Mouse (Mus musculus): ENCODE results near the gene 1700008O03Rik. TPM values are rescaled to one million over a fixed set of nuclear protein-coding genes. Genes with fewer than 3 reads are reported as not detected.

Gene 1700008O03Rik
- polyA plus RNA-seq, 1 experiment from 2014 or later, result 0.86 TPM

DNA sequence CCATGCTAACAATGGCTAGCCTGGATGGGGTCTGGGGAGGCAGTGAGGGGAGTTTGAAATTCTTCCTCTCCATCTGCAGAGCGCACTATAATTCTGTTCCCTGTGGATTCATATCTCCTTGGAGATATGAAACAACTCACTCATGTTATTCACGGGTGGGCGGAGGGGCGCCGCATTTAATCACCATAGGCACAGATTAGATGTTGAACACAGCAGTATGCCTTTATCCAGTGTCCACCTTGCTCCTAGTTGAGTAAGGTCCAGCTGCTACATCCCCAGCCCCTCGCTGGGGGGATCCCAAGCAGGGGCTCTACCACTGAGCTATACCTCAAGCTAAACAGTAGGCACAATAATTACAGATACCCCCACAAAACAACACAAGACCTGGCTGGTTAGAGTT is 30.2 kb downstream of the 1700008O03Rik start:
- Histone ChIP-seq H3K36me3 (no peaks in the 10 kb centered on the region), H3K9me3 (no peaks in the 10 kb centered on the region), H3K27ac (no peak overlapping the region), H3K9ac (no peak overlapping the region), H3K4me2 (replicated peaks) (no peak overlapping the region), H3K4me1 (peaks cover 46% of the 10 kb centered on the region), H3K4me3 (no peak overlapping the region), H3K27me3 (peaks cover 95% of the 10 kb centered on the region)
- 77% methylated on average over 6 of the region's 6 CpGs for WGBS
- ATAC-seq (ENCODE audit: insufficient number of reproducible peaks, insufficient read depth, low FRiP score, low TSS enrichment), result no peak

- Histone ChIP-seq H3K4me1 (peaks cover 40% of the 10 kb centered on the region), H3K4me2 (replicated peaks) (peak overlapping the region; percentile 30), H3K9ac (no peak overlapping the region), H3K27ac (no peak overlapping the region), H3K9me3 (no peaks in the 10 kb centered on the region), H3K36me3 (no peaks in the 10 kb centered on the region), H3K27me3 (peaks cover 96% of the 10 kb centered on the region), H3K4me3 (peak overlapping the region; percentile 16; the same call in 1 of the 2 replicates)
- ATAC-seq (ENCODE audit: insufficient number of reproducible peaks, insufficient read depth, low FRiP score, low TSS enrichment), result no peak
- 2% methylated on average over 34 of the region's 35 CpGs for WGBS
Observed at GRCm38 (mm10) chr7:44353601-44354340, 31.8 kb downstream of the 1700008O03Rik start.

GRCm38 (mm10) chr7:44352750-44353600 is 32.6 kb downstream of the 1700008O03Rik start:
- 0 out of 2 replicates have a peak overlapping the region, but pooled peaks have one; percentile 2 for H3K9ac ChIP-seq
- H3K4me3 ChIP-seq, result peak overlapping the region; percentile 16; the same call in 1 of the 2 replicates
- no peak for ATAC-seq (ENCODE audit: insufficient number of reproducible peaks, insufficient read depth, low FRiP score, low TSS enrichment)
- H3K9me3 ChIP-seq, result no peaks in the 10 kb centered on the region
- H3K4me2 ChIP-seq (replicated peaks), result peak overlapping the region; percentile 30
- H3K27me3 ChIP-seq, result peaks cover 98% of the 10 kb centered on the region
- H3K36me3 ChIP-seq, result no peaks in the 10 kb centered on the region
- H3K4me1 ChIP-seq, result peaks cover 39% of the 10 kb centered on the region
- 3% methylated on average over 69 of the region's 71 CpGs for WGBS
- no peak overlapping the region for H3K27ac ChIP-seq

DNA sequence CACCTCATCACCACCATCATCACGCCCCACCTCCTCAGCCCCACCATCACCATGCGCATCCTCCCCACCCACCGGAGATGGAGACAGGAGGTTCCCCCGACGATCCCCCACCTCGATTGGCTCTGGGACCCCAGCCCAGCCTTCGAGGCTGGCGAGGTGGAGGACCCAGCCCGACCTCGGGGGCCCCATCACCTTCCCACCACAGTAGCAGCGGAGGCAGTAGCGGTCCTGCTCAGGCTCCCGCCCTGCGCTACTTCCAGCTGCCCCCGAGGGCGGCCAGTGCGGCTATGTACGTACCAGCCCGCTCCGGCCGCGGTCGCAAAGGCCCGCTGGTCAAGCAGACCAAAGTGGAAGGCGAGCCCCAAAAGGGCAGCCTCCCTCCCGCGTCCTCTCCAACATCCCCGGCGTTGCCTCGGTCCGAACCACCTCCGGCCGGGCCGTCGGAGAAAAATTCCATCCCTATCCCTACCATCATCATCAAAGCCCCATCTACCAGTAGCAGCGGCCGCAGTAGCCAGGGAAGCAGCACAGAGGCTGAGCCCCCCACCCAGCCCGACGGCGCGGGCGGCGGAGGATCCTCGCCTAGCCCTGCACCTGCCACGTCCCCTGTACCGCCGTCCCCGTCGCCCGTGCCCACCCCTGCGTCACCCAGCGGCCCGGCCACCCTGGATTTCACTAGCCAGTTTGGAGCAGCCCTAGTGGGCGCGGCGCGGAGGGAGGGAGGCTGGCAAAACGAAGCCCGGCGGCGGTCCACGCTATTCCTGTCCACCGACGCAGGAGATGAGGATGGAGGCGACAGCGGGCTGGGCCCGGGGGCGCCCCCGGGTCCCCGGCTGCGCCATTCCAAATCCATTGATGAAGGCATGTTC is 33.5 kb downstream of the 1700008O03Rik start:
- H3K4me1 ChIP-seq, result peaks cover 34% of the 10 kb centered on the region

DNA sequence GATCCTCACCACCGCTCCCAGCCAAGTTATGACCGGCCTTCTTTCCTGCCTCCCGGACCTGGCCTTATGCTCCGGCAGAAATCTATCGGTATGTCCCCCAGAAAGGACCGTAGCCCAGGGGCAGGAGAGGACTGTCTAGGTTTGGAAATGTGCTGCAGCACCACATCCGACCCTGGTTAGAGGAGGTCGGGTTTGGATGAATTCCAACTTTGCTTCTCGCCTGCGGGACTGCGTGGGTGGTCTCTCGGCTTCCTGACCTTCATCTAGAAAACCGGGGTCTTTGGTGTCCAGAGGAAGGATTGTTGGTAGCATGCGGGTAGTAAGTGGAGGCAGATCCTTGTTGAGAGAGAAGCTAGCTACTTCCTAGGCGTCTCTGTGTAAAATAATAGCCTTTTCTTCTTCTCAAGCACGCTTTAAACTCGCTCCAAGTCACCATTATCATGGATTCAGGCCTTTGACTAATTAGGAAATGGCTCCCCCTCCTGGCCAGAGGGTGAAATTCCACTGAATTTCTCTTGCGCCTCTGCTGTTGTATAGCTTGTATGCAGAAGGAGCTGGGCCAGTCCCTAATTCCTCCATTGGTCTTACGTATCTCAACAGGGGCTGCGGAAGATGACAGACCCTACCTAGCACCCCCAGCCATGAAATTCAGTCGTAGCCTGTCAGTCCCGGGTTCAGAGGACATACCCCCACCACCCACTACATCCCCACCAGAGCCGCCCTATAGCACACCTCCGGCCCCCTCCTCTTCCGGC is 34.5 kb downstream of the 1700008O03Rik start:
- Histone ChIP-seq H3K27me3 (peaks cover 91% of the 10 kb centered on the region), H3K27ac (no peak overlapping the region), H3K4me3 (peak overlapping the region; percentile 25), H3K4me2 (replicated peaks) (peak overlapping the region; percentile 51), H3K36me3 (no peaks in the 10 kb centered on the region), H3K4me1 (peaks cover 27% of the 10 kb centered on the region), H3K9ac (peak overlapping the region; percentile 48), H3K9me3 (no peaks in the 10 kb centered on the region)
- ATAC-seq (ENCODE audit: insufficient number of reproducible peaks, insufficient read depth, low FRiP score, low TSS enrichment), result peak; percentile 25; the same call in 1 of the 2 replicates
- 2% methylated on average over 25 of the region's 25 CpGs for WGBS

More for the DNA sequence above, 33.5 kb downstream of the 1700008O03Rik start:
- 3% methylated on average over 71 of the region's 71 CpGs for WGBS
- Histone ChIP-seq H3K9ac (0 out of 2 replicates have a peak overlapping the region, but pooled peaks have one; percentile 2), H3K4me2 (replicated peaks) (peak overlapping the region; percentile 51), H3K27ac (no peak overlapping the region), H3K4me3 (peak overlapping the region; percentile 16; the same call in 1 of the 2 replicates), H3K36me3 (no peaks in the 10 kb centered on the region), H3K27me3 (peaks cover 99% of the 10 kb centered on the region), H3K9me3 (no peaks in the 10 kb centered on the region)
- ATAC-seq (ENCODE audit: insufficient number of reproducible peaks, insufficient read depth, low FRiP score, low TSS enrichment), result no peak

DNA sequence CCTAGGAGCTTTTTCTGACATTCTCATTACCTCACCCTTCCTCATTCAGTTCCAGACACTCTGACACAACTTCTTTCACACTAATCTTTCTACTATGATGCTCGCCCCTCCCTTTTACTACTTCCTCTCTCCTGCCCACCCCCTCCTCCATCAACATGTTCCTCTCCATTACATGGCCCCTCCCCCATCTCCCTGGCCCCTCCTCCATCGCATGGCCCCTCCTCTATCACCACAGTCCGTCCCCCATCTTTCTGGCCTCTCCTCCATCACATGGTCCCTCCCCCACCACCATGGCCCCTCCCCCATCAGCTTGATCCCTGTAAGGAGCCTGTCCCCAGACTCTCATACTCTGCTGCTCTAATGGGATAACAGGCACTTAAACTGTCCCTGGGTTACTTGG is 36.6 kb downstream of the 1700008O03Rik start:
- Histone ChIP-seq H3K27ac (no peak overlapping the region), H3K4me3 (no peak overlapping the region), H3K9ac (no peak overlapping the region), H3K4me2 (replicated peaks) (no peak overlapping the region), H3K36me3 (no peaks in the 10 kb centered on the region), H3K9me3 (no peaks in the 10 kb centered on the region), H3K27me3 (peaks cover 84% of the 10 kb centered on the region), H3K4me1 (peaks cover 27% of the 10 kb centered on the region)
- no peak for ATAC-seq (ENCODE audit: insufficient number of reproducible peaks, insufficient read depth, low FRiP score, low TSS enrichment)
- 19% methylated on average over 3 of the region's 3 CpGs for WGBS

DNA sequence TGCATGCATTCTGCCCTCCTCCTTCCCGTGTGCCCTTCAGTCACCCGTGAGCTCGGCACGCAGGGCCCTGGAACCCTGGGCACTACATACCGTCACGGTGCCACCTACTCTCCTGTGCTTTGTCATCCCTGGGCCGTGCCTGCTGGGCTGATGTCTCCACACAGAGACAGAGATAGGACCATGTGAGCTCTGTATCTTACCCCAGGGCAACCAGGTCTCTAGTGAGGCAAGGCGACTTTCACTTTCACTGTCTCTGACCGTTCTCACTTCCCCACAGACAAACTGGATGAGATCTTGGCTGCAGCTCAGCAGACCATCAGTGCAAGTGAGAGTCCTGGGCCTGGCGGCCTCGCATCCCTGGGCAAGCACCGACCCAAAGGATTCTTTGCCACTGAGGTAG is 41.0 kb downstream of the 1700008O03Rik start:
- ATAC-seq (ENCODE audit: insufficient number of reproducible peaks, insufficient read depth, low FRiP score, low TSS enrichment), result no peak
- Histone ChIP-seq H3K4me1 (0 out of 2 replicates have a peak, but pooled peaks cover 4% of the 10 kb centered on the region), H3K36me3 (no peaks in the 10 kb centered on the region), H3K4me3 (no peak overlapping the region), H3K27me3 (peaks cover 77% of the 10 kb centered on the region), H3K4me2 (replicated peaks) (no peak overlapping the region), H3K9ac (no peak overlapping the region), H3K9me3 (no peaks in the 10 kb centered on the region), H3K27ac (no peak overlapping the region)
- WGBS, result 72% methylated on average over 12 of the region's 12 CpGs

- no peak for ATAC-seq (ENCODE audit: insufficient number of reproducible peaks, insufficient read depth, low FRiP score, low TSS enrichment)
- H3K27me3 ChIP-seq, result peaks cover 77% of the 10 kb centered on the region
- H3K4me2 ChIP-seq (replicated peaks), result no peak overlapping the region
- no peak overlapping the region for H3K9ac ChIP-seq
- H3K4me1 ChIP-seq, result 0 out of 2 replicates have a peak, but pooled peaks cover 4% of the 10 kb centered on the region
- H3K9me3 ChIP-seq, result no peaks in the 10 kb centered on the region
- no peaks in the 10 kb centered on the region for H3K36me3 ChIP-seq
- H3K27ac ChIP-seq, result no peak overlapping the region
- 20% methylated on average over 11 of the region's 11 CpGs for WGBS
- no peak overlapping the region for H3K4me3 ChIP-seq
Observed at GRCm38 (mm10) chr7:44343459-44344015, 42.1 kb downstream of the 1700008O03Rik start.

DNA sequence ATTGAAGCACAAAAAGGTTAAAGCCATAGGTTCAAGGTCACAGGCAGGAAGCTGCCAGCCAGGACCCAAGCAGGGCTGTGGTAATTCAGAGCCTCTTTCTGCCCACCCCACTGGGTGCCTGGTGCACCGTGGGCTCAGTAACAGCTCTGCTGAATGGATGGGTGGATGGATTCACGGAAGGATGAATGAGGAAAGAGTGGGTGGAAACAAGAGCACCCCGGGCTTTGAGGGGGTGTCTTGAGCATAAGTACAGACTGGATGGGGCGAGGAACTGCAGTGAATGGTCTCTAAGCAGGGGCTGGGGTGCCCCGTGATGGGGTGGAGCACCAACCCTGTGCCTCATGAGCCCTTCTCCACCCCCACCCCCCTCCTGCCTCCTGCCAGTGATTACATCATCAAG is 43.9 kb downstream of the 1700008O03Rik start:
- 59% methylated on average over 5 of the region's 5 CpGs for WGBS
- Histone ChIP-seq H3K9ac (no peak overlapping the region), H3K27me3 (peaks cover 81% of the 10 kb centered on the region), H3K4me3 (no peak overlapping the region), H3K4me2 (replicated peaks) (no peak overlapping the region), H3K4me1 (0 out of 2 replicates have a peak, but pooled peaks cover 4% of the 10 kb centered on the region), H3K9me3 (no peaks in the 10 kb centered on the region), H3K36me3 (no peaks in the 10 kb centered on the region), H3K27ac (no peak overlapping the region)
- no peak for ATAC-seq (ENCODE audit: insufficient number of reproducible peaks, insufficient read depth, low FRiP score, low TSS enrichment)

GRCm38 (mm10) chr7:44341119-44341518 is 44.5 kb downstream of the 1700008O03Rik start:
- Histone ChIP-seq H3K4me1 (peaks cover 7% of the 10 kb centered on the region), H3K27me3 (peaks cover 86% of the 10 kb centered on the region), H3K9ac (no peak overlapping the region), H3K4me2 (replicated peaks) (no peak overlapping the region), H3K36me3 (no peaks in the 10 kb centered on the region), H3K9me3 (no peaks in the 10 kb centered on the region), H3K4me3 (no peak overlapping the region), H3K27ac (no peak overlapping the region)
- 88% methylated on average over 10 of the region's 10 CpGs for WGBS
- ATAC-seq (ENCODE audit: insufficient number of reproducible peaks, insufficient read depth, low FRiP score, low TSS enrichment), result no peak

Measured in embryonic facial prominence, embryonic 12.5 days (tissue).